Mouse (Mus musculus) forebrain, postnatal 0 days (tissue): ENCODE measurements around the gene Sim1. TPM values are rescaled to one million over a fixed set of nuclear protein-coding genes. Genes with fewer than 3 reads are reported as not detected.

Source experiments
- ATAC-seq: fragments of 200-750 bp; cut with Nextera tagmentation; 2 replicates; pipeline ENCODE4 v1.8.0; 2017; ENCODE audit warnings: mild to moderate bottlenecking, moderate library complexity
- DNase-seq: peaks from one replicate; pipeline ENCODE4 v3.0.0-alpha.2; 2015
- H3K27ac ChIP-seq: fragments of 300-500 bp; sonication (generic); 2 replicates; pipeline ENCODE4 v1.5.1; 2014; ENCODE audit warnings: low read depth, mild to moderate bottlenecking, antibody characterized with exemption, low read length, moderate library complexity, mixed read lengths
- H3K27me3 ChIP-seq: fragments of 300-500 bp; sonication (generic); 2 replicates; pipeline ENCODE4 v1.6.1; 2014; ENCODE audit warnings: mild to moderate bottlenecking, low read length, mixed read lengths; ENCODE audit not compliant: insufficient read depth
- H3K36me3 ChIP-seq: fragments of 300-500 bp; sonication (generic); 2 replicates; pipeline ENCODE4 v1.6.1; 2014; ENCODE audit warnings: mild to moderate bottlenecking, moderate library complexity; ENCODE audit not compliant: insufficient read depth
- H3K4me1 ChIP-seq: fragments of 300-500 bp; sonication (generic); 2 replicates; pipeline ENCODE4 v1.6.1; 2014; ENCODE audit warnings: antibody characterized with exemption; ENCODE audit not compliant: insufficient read depth
- H3K4me2 ChIP-seq: fragments of 300-500 bp; sonication (generic); 2 replicates; pipeline ENCODE4 v1.6.1; 2014; ENCODE audit warnings: low read depth, mild to moderate bottlenecking, moderate library complexity
- H3K4me3 ChIP-seq: fragments of 300-500 bp; sonication (generic); 2 replicates; pipeline ENCODE4 v1.5.1; 2014; ENCODE audit warnings: low read depth, low read length, mixed read lengths
- H3K9ac ChIP-seq: fragments of 300-500 bp; sonication (generic); 2 replicates; pipeline ENCODE4 v1.6.1; 2014; ENCODE audit warnings: mild to moderate bottlenecking
- H3K9me3 ChIP-seq: fragments of 300-500 bp; sonication (generic); 2 replicates; pipeline ENCODE4 v1.6.1; 2016; ENCODE audit warnings: low read length
- CTCF ChIP-seq: sonication (generic); IDR thresholded peaks from 2 replicates; pipeline ENCODE4 v1.5.1; 2016; ENCODE audit warnings: antibody characterized with exemption, control low read depth, low read depth
- WGBS: fragments of 180-500 bp; shearing (Covaris S2); extraction: QIAGEN DNeasy Blood & Tissue Kit; methylation state at CpG from one replicate; pipeline ENCODE4 v1.1.7; 2014; 5-methylcytosine and 5-hydroxymethylcytosine counted together
- polyA plus RNA-seq: library from polyadenylated mRNA; unstranded; fragments of >200 nt; fragmentation: Nextera tagmentation; extraction: Ambion mirVana; gene quantifications from 2 replicates; pipeline ENCODE4 v1.2.1, GENCODE M21; 2015
- total RNA-seq: library from RNA; depleted of rRNA; stranded (reverse); fragments of >200 nt; gene quantifications from 2 replicates; pipeline ENCODE4 v1.2.3, GENCODE M21; 2014

The Sim1 gene
- total and polyA plus RNA-seq, 2 experiments from 2014 or later = 0.50 to 8.4 TPM

DNA sequence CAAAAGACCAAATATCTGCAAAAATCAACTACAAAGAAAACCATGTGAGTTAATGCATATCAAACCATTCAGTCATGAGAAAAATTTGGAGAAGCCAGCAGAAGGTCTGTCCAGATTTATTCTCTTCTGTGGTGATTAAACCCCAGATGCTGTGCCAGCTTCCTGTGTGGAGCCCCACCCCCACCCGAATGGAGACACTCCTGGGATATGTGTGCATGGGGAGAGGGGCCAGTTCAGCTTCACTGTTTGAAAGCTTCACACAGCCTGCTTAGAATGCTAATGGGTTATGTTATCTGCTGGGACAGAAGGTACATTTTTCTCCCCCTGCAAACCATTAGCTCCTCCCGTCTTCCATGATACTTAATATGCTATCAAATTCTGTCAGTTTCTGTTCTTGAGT is 120.3 kb downstream of the Sim1 start:
- H3K4me3 ChIP-seq = no peak overlapping the region
- 25% methylated on average over 2 of the region's 2 CpGs for WGBS

DNA sequence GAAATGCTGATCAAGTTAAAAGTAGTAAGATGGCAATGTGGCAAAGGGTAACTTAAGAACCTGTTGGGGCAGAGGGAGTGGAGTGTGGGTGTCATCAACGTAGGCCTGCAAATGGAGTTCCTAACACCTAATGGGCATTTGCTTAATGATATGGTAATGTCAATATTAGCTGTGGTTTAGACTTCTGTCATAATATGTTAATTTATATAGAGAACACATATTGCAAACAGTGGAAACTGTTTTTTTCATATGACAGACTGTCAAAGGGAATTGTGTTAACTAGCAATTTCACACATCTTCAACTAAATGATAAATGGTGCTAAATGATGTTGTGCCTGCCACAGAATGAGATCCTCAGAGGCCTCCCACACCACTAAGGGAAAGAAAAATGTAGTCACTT is 120.8 kb downstream of the Sim1 start:
- ATAC-seq = peak; percentile 34; the same call in 1 of the 2 replicates

More for the DNA sequence above, 120.3 kb downstream of the Sim1 start:
- H3K4me1 ChIP-seq = no peaks in the 10 kb centered on the region
- H3K4me2 ChIP-seq = no peak overlapping the region
- peak; percentile 14 for DNase-seq
- H3K27me3 ChIP-seq = no peaks in the 10 kb centered on the region
- ATAC-seq = peak; percentile 59
- no peak for TF ChIP-seq CTCF
- H3K27ac ChIP-seq = no peak overlapping the region
- H3K36me3 ChIP-seq = no peaks in the 10 kb centered on the region
- no peaks in the 10 kb centered on the region for H3K9me3 ChIP-seq
- no peak overlapping the region for H3K9ac ChIP-seq

DNA sequence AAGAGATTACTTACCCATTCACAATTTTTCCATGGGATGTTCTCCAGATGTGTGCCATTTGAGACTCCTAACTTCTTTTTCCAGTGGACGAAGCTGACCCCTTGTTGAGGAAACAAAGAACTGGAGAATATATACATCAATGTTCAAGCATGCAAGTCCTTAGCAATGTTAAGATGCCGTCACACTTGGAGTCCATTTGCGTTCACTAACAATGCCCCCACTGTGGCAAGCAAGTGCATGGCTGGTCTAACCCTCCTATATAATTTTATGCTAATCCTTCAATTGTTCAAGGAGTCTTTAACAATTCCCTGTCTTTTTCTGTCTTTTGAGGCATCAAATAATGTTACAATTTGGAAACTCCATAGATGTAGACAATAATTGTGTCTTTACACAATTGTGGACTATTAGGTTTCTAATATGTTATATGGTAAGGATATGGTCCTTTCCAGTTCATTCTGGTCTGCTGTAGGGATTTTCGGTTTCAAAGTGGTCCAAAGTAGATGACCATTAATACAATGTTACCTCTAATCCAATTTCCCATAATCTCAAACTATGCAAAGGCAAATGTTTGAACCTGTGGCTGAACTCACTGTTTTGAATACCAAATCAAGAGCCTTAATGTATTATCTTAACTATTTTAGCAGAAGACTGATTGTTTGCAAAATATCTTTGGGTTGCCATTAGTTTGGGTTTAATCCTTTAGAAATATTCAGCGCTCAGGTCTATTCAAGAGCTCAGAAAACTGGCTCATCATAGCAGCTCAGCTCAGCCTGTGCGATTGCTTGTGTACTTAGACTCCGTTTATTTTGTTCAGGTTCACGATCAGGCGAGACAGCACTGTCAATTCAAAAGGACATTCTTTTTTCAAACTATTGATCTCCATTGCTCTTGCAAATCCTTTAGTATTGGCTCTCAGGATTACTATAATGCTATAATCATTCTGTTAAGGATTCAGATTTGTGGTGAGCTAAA is 129.0 kb downstream of the Sim1 start:
- ATAC-seq = no peak

More for the DNA sequence above, 120.8 kb downstream of the Sim1 start:
- DNase-seq = peak; percentile 2
- Histone ChIP-seq H3K4me2 (no peak overlapping the region), H3K4me1 (no peaks in the 10 kb centered on the region), H3K27me3 (no peaks in the 10 kb centered on the region), H3K9ac (no peak overlapping the region), H3K27ac (no peak overlapping the region), H3K36me3 (no peaks in the 10 kb centered on the region), H3K9me3 (no peaks in the 10 kb centered on the region), H3K4me3 (no peak overlapping the region)
- WGBS = 43% methylated on average over 1 of the region's 1 CpGs
- no peak for TF ChIP-seq CTCF

More for the DNA sequence above, 129.0 kb downstream of the Sim1 start:
- no peaks in the 10 kb centered on the region for H3K4me1 ChIP-seq
- DNase-seq = no peak
- H3K4me3 ChIP-seq = no peak overlapping the region
- no peak overlapping the region for H3K27ac ChIP-seq
- H3K27me3 ChIP-seq = no peaks in the 10 kb centered on the region
- no peak overlapping the region for H3K9ac ChIP-seq
- no peaks in the 10 kb centered on the region for H3K9me3 ChIP-seq
- H3K4me2 ChIP-seq = no peak overlapping the region
- H3K36me3 ChIP-seq = no peaks in the 10 kb centered on the region
- 39% methylated on average over 9 of the region's 9 CpGs for WGBS
- no peak for TF ChIP-seq CTCF
